Mouse (Mus musculus): ENCODE measurements around the gene Wasl. TPM values are rescaled to one million over a fixed set of nuclear protein-coding genes. Genes with fewer than 3 reads are reported as not detected.

The Wasl gene
- total RNA-seq, 1 experiment, result 20.3 TPM

DNA sequence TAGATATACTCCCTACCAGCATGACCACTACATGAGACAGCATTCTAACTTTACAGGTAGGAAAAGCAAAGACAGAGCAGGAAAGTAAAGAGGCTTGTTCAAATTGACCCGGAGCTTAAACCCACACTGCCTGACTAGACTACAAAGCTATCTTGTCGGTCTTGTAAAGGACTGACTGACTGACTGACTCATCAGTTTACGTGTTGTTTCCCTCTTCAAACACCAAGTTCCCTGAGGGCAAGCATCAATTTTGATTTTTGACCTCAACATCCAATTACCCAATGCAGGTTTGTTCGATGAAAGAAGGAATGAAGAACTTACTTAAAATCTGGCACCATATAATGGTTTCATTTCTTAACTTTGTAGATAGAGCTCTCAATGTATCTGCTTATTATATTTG is 2.9 kb downstream of the Wasl start:
- no peak for DNase-seq (ENCODE audit: low read depth, low spot score)
- no peak overlapping the region for H3K4me3 ChIP-seq (ENCODE audit: insufficient read depth in 1 of 2, low read depth in 1 of 2, low read length in 2 of 2, poor library complexity in 1 of 2, severe bottlenecking in 1 of 2)
- TF ChIP-seq ZC3H11A (IDR thresholded peaks at IDR 0.05; ENCODE audit: borderline replicate concordance, low read depth, low read length) (no peak), ZNF384 (IDR thresholded peaks at IDR 0.05; ENCODE audit: low read depth, low read length) (no peak)
- H3K9ac ChIP-seq (ENCODE audit: insufficient read depth, low read depth, low read length, poor library complexity, severe bottlenecking), result no peak overlapping the region
- H3K36me3 ChIP-seq (ENCODE audit: control insufficient read depth, insufficient read depth, low read length, poor library complexity, severe bottlenecking), result no peaks in the 10 kb centered on the region; the same call in 1 of the 2 replicates
- no peaks in the 10 kb centered on the region for H3K9me3 ChIP-seq (ENCODE audit: control insufficient read depth, insufficient read depth, low read depth, low read length)
- in situ Hi-C loops (cut with MboI; ENCODE audit: low sequenced_read_pairs in 2 of 2, unreplicated experiment in 2 of 2), result no loop called here
- peaks cover 6 to 10% of the 10 kb centered on the region in 2 experiments; a peak in 3 of 4 replicates for H3K4me1 ChIP-seq (ENCODE audit: control insufficient read depth in 2 of 2, insufficient read depth in 2 of 2, low read length in 2 of 2, poor library complexity in 1 of 2)
- no peak overlapping the region for H3K27ac ChIP-seq (ENCODE audit: insufficient read depth, low read depth, low read length, poor library complexity, severe bottlenecking)

DNA sequence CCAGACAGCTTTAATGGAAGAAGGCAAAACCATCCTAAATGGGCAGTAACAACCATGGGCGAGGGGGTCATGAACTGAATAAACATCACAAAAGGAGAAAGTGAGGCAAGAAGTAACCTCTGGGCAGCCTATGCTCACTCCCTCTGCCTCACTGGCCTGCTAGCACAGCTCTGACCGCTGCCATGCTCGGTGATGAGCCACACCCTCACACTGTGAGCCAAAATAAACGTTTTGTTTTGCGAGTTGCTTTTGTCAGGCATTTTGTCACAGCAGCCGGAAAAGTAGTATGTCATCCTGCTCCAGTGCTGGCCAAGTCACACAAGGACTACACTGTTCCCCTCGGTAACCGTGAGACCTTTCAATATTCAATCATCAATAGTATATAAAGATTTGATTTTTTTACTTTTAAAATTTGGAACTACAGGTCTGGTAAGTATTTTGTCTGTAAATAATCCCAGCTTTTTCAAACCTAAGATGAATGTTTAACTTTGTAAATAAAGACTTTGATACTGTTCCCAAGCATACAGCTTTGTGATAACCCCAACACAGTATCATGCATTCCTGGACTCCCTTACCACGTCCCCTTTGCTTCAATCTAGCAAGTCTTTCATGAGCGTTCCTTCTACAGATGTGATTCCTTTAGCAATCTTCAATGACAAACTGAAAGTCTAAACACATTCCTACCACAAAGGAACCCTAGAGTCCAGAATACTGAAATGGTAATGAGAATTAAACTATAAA is 7.0 kb downstream of the Wasl start:
- H3K9me3 ChIP-seq (ENCODE audit: control insufficient read depth, insufficient read depth, low read depth, low read length), result no peaks in the 10 kb centered on the region
- DNase-seq (ENCODE audit: low read depth, low spot score), result no peak
- H3K4me1 ChIP-seq (ENCODE audit: control insufficient read depth in 2 of 2, insufficient read depth in 2 of 2, low read length in 2 of 2, poor library complexity in 1 of 2), result peaks cover 2 to 6% of the 10 kb centered on the region in 2 experiments; a peak in 3 of 4 replicates
- H3K27ac ChIP-seq (ENCODE audit: insufficient read depth, low read depth, low read length, poor library complexity, severe bottlenecking), result no peak overlapping the region
- H3K36me3 ChIP-seq (ENCODE audit: control insufficient read depth, insufficient read depth, low read length, poor library complexity, severe bottlenecking), result no peaks in the 10 kb centered on the region
- H3K9ac ChIP-seq (ENCODE audit: insufficient read depth, low read depth, low read length, poor library complexity, severe bottlenecking), result no peak overlapping the region
- in situ Hi-C loops (cut with MboI; ENCODE audit: low sequenced_read_pairs in 2 of 2, unreplicated experiment in 2 of 2), result no loop called here
- H3K4me3 ChIP-seq (ENCODE audit: insufficient read depth in 1 of 2, low read depth in 1 of 2, low read length in 2 of 2, poor library complexity in 1 of 2, severe bottlenecking in 1 of 2), result no peak overlapping the region
- no peak for TF ChIP-seq MAFK (IDR thresholded peaks at IDR 0.05; ENCODE audit: insufficient read depth, low read depth, low read length)
- TF ChIP-seq ZC3H11A (IDR thresholded peaks at IDR 0.05; ENCODE audit: borderline replicate concordance, low read depth, low read length), result no peak

DNA sequence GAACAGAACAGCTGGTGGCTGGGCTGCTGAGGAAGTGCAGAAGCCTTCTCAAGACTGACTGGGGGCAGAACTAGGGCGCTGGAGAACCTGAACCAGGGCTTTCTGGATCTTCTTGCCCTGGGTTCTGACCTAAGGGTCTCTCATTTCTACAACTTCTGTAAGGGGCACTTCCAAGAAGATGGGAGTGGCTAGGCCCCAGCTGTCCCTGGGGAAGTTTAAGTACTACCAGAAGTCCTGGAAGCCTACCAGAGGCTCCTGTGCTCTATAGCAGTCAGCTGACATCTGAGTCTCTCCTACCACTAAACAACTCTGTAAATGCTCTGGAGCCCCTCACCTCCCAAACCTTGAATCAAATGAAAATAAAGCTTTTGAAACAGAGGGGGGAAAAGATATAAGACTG is 8.7 kb downstream of the Wasl start:
- in situ Hi-C loops (cut with MboI; ENCODE audit: low sequenced_read_pairs in 2 of 2, unreplicated experiment in 2 of 2), result no loop called here
- Histone ChIP-seq H3K4me1 (ENCODE audit: control insufficient read depth in 2 of 2, insufficient read depth in 2 of 2, low read length in 2 of 2, poor library complexity in 1 of 2) (peaks cover 4 to 6% of the 10 kb centered on the region in 2 experiments; a peak in 3 of 4 replicates), H3K9me3 (ENCODE audit: control insufficient read depth, insufficient read depth, low read depth, low read length) (no peaks in the 10 kb centered on the region), H3K9ac (ENCODE audit: insufficient read depth, low read depth, low read length, poor library complexity, severe bottlenecking) (no peak overlapping the region), H3K27ac (ENCODE audit: insufficient read depth, low read depth, low read length, poor library complexity, severe bottlenecking) (no peak overlapping the region), H3K36me3 (ENCODE audit: control insufficient read depth, insufficient read depth, low read length, poor library complexity, severe bottlenecking) (no peaks in the 10 kb centered on the region), H3K4me3 (ENCODE audit: insufficient read depth in 1 of 2, low read depth in 1 of 2, low read length in 2 of 2, poor library complexity in 1 of 2, severe bottlenecking in 1 of 2) (no peak overlapping the region)
- DNase-seq (ENCODE audit: low read depth, low spot score), result no peak
- TF ChIP-seq HCFC1 (IDR thresholded peaks at IDR 0.05; ENCODE audit: borderline replicate concordance, insufficient read depth, low read length) (no peak), ZNF384 (IDR thresholded peaks at IDR 0.05; ENCODE audit: low read depth, low read length) (no peak)

DNA sequence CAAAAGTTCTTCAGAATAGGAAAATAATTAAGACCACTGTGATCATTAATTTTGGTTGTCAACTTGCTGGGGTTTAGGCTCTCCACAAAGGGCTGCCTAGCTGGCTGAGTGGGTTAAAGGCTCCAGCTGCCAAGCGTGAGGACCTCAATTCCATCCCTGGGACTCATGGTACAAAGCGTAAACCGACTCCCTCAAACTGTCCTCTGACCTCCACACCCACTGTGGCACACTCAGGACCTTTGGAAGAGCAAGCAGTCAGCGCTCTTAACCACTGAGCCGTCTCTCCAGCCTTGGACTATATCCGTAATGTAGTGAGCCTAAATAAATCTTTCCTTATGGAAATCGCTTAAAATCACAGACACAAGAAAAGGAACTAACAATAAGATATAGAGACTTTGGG is 13.3 kb downstream of the Wasl start:
- DNase-seq (ENCODE audit: low read depth, low spot score), result no peak
- Histone ChIP-seq H3K9me3 (ENCODE audit: control insufficient read depth, insufficient read depth, low read depth, low read length) (no peaks in the 10 kb centered on the region), H3K9ac (ENCODE audit: insufficient read depth, low read depth, low read length, poor library complexity, severe bottlenecking) (no peak overlapping the region), H3K36me3 (ENCODE audit: control insufficient read depth, insufficient read depth, low read length, poor library complexity, severe bottlenecking) (no peaks in the 10 kb centered on the region; the same call in 1 of the 2 replicates), H3K4me3 (ENCODE audit: insufficient read depth in 1 of 2, low read depth in 1 of 2, low read length in 2 of 2, poor library complexity in 1 of 2, severe bottlenecking in 1 of 2) (no peak overlapping the region), H3K4me1 (ENCODE audit: control insufficient read depth in 2 of 2, insufficient read depth in 2 of 2, low read length in 2 of 2, poor library complexity in 1 of 2) (peaks cover under 1 to 2% of the 10 kb centered on the region in 2 experiments; a peak in 2 of 4 replicates), H3K27ac (ENCODE audit: insufficient read depth, low read depth, low read length, poor library complexity, severe bottlenecking) (no peak overlapping the region)
- no peak for TF ChIP-seq ZC3H11A (IDR thresholded peaks at IDR 0.05; ENCODE audit: borderline replicate concordance, low read depth, low read length)
- in situ Hi-C loops (cut with MboI; ENCODE audit: low sequenced_read_pairs in 2 of 2, unreplicated experiment in 2 of 2), result no loop called here

DNA sequence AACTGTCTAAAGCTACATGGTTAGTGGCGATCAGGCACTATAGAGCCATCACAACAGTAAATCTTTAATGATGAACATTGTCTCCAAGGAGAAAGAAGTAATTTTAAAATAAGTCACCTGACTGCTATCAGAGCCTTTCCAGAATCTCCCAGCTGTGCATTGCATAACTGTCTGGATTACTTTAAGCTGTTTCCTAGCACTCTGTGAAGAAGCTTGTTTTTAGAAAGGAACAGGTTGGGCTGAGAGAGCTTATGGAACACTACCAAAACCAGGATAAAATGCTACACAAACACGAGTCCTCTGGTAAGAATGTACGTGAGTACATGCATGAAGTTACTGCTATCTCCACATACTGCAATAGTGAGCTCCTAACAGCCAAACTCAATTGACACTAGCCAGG is 14.1 kb downstream of the Wasl start:
- TF ChIP-seq ZNF384 (IDR thresholded peaks at IDR 0.05; ENCODE audit: low read depth, low read length) (no peak), MAFK (IDR thresholded peaks at IDR 0.05; ENCODE audit: insufficient read depth, low read depth, low read length) (no peak), ZC3H11A (IDR thresholded peaks at IDR 0.05; ENCODE audit: borderline replicate concordance, low read depth, low read length) (no peak), CHD2 (IDR thresholded peaks at IDR 0.05; ENCODE audit: low read depth, low read length) (no peak)
- H3K27ac ChIP-seq (ENCODE audit: insufficient read depth, low read depth, low read length, poor library complexity, severe bottlenecking), result no peak overlapping the region
- in situ Hi-C loops (cut with MboI; ENCODE audit: low sequenced_read_pairs in 2 of 2, unreplicated experiment in 2 of 2), result no loop called here
- peaks cover 0 to 2% of the 10 kb centered on the region in 2 experiments; a peak in 1 of 4 replicates for H3K4me1 ChIP-seq (ENCODE audit: control insufficient read depth in 2 of 2, insufficient read depth in 2 of 2, low read length in 2 of 2, poor library complexity in 1 of 2)
- no peaks in the 10 kb centered on the region; the same call in 1 of the 2 replicates for H3K36me3 ChIP-seq (ENCODE audit: control insufficient read depth, insufficient read depth, low read length, poor library complexity, severe bottlenecking)
- no peak overlapping the region for H3K9ac ChIP-seq (ENCODE audit: insufficient read depth, low read depth, low read length, poor library complexity, severe bottlenecking)
- H3K4me3 ChIP-seq (ENCODE audit: insufficient read depth in 1 of 2, low read depth in 1 of 2, low read length in 2 of 2, poor library complexity in 1 of 2, severe bottlenecking in 1 of 2), result no peak overlapping the region
- no peaks in the 10 kb centered on the region for H3K9me3 ChIP-seq (ENCODE audit: control insufficient read depth, insufficient read depth, low read depth, low read length)
- DNase-seq (ENCODE audit: low read depth, low spot score), result no peak

All from ES-E14 (cell line).